Mouse (Mus musculus) liver, embryonic 12.5 days (tissue): ENCODE data around the gene 1700029P11Rik. TPM values are rescaled to one million over a fixed set of nuclear protein-coding genes. Genes with fewer than 3 reads are reported as not detected.
A peak's percentile ranks its signal among the peaks of the same experiment; 100 is the strongest.

Experiments used
- ATAC-seq: fragments of 200-750 bp; cut with Nextera tagmentation; 2 replicates; pipeline ENCODE4 v1.8.0; 2017; ENCODE audit warnings: moderate number of reproducible peaks, mild to moderate bottlenecking, moderate library complexity
- H3K27ac ChIP-seq: fragments of 300-500 bp; sonication (generic); 2 replicates; pipeline ENCODE4 v1.5.1; 2016; ENCODE audit warnings: mild to moderate bottlenecking
- H3K27me3 ChIP-seq: fragments of 300-500 bp; sonication (generic); replicated peaks from 2 replicates; pipeline ENCODE4 v1.6.1; 2016; ENCODE audit warnings: mild to moderate bottlenecking, moderate library complexity
- H3K36me3 ChIP-seq: fragments of 300-500 bp; sonication (generic); 2 replicates; pipeline ENCODE4 v1.6.1; 2016; ENCODE audit warnings: mild to moderate bottlenecking, moderate library complexity
- H3K4me1 ChIP-seq: fragments of 300-500 bp; sonication (generic); 2 replicates; pipeline ENCODE4 v1.6.1; 2016
- H3K4me2 ChIP-seq: fragments of 300-500 bp; sonication (generic); 2 replicates; pipeline ENCODE4 v1.6.1; 2016; ENCODE audit warnings: mild to moderate bottlenecking, moderate library complexity
- H3K4me3 ChIP-seq: fragments of 300-500 bp; sonication (generic); 2 replicates; pipeline ENCODE4 v1.5.1; 2016; ENCODE audit warnings: mild to moderate bottlenecking, moderate library complexity
- H3K9ac ChIP-seq: fragments of 300-500 bp; sonication (generic); 2 replicates; pipeline ENCODE4 v1.6.1; 2016; ENCODE audit warnings: mild to moderate bottlenecking, moderate library complexity
- H3K9me3 ChIP-seq: fragments of 300-500 bp; sonication (generic); replicated peaks from 2 replicates; pipeline ENCODE4 v1.6.1; 2016; ENCODE audit warnings: mild to moderate bottlenecking, moderate library complexity
- WGBS: fragments of 180-500 bp; shearing (Covaris S2); methylation state at CpG from one replicate; pipeline ENCODE4 v1.1.7; 2016; ENCODE audit not compliant: insufficient replicate concordance; 5-methylcytosine and 5-hydroxymethylcytosine counted together
- polyA plus RNA-seq: library from polyadenylated mRNA; unstranded; fragments of >200 nt; fragmentation: Nextera tagmentation; extraction: Ambion mirVana; gene quantifications from 2 replicates; pipeline ENCODE4 v1.2.1, GENCODE M21; 2016

1700029P11Rik gene
- not detected in 2 replicates for polyA plus RNA-seq

- Histone ChIP-seq H3K27me3 (peaks cover 5% of the 10 kb centered on the region; the same call in 1 of the 2 replicates), H3K27ac (no peak within 1 kb of the TSS), H3K4me2 (no peak within 1 kb of the TSS), H3K36me3 (peaks cover under 1% of the 10 kb centered on the region; the same call in 1 of the 2 replicates), H3K4me3 (no peak within 1 kb of the TSS), H3K9ac (no peak within 1 kb of the TSS), H3K9me3 (peaks cover 4% of the 10 kb centered on the region; the same call in 1 of the 2 replicates), H3K4me1 (peaks cover 5% of the 10 kb centered on the region; the same call in 1 of the 2 replicates)
- 81% methylated on average over 23 of the region's 23 CpGs for WGBS
- ATAC-seq = no peak
Measured at GRCm38 (mm10) chr15:81980321-81980720, at the start of gene 1700029P11Rik. 1700029P11Rik (plus strand) TSS chr15:81980540.

- Histone ChIP-seq H3K27me3 (peaks cover 49% of the 10 kb centered on the region), H3K4me3 (no peak overlapping the region), H3K27ac (no peak overlapping the region), H3K4me1 (peaks cover 27% of the 10 kb centered on the region; the same call in 1 of the 2 replicates), H3K9ac (no peak overlapping the region), H3K4me2 (no peak overlapping the region), H3K9me3 (no peaks in the 10 kb centered on the region), H3K36me3 (no peaks in the 10 kb centered on the region)
- WGBS = 33% methylated on average over 12 of the region's 12 CpGs
- no peak for ATAC-seq
Measured at GRCm38 (mm10) chr15:81932951-81933470, 47.3 kb upstream of the 1700029P11Rik start.

GRCm38 (mm10) chr15:81933986-81934385, 46.4 kb upstream of the 1700029P11Rik start:
- no peak overlapping the region for H3K4me2 ChIP-seq
- WGBS = 70% methylated on average over 1 of the region's 1 CpGs
- H3K9ac ChIP-seq = no peak overlapping the region

GRCm38 (mm10) chr15:81935869-81936637, 44.3 kb upstream of the 1700029P11Rik start:
- Histone ChIP-seq H3K27me3 (peaks cover 51% of the 10 kb centered on the region), H3K27ac (no peak overlapping the region; the same call in 1 of the 2 replicates), H3K9ac (no peak overlapping the region)

More at GRCm38 (mm10) chr15:81933986-81934385, 46.4 kb upstream of the 1700029P11Rik start:
- H3K27ac ChIP-seq = no peak overlapping the region
- H3K4me1 ChIP-seq = peaks cover 37% of the 10 kb centered on the region
- no peak for ATAC-seq
- H3K9me3 ChIP-seq = no peaks in the 10 kb centered on the region
- no peaks in the 10 kb centered on the region for H3K36me3 ChIP-seq
- H3K27me3 ChIP-seq = peaks cover 51% of the 10 kb centered on the region
- H3K4me3 ChIP-seq = no peak overlapping the region

GRCm38 (mm10) chr15:81936679-81937078, 43.7 kb upstream of the 1700029P11Rik start, which contains the start of gene Csdc2:
Csdc2 (plus strand) TSS chr15:81936759.
- Histone ChIP-seq H3K36me3 (no peaks in the 10 kb centered on the region), H3K27me3 (peaks cover 51% of the 10 kb centered on the region), H3K9ac (no peak within 1 kb of the TSS), H3K4me1 (peaks cover 54% of the 10 kb centered on the region), H3K27ac (no peak within 1 kb of the TSS; the same call in 1 of the 2 replicates), H3K4me2 (peak within 1 kb of the TSS; percentile 46), H3K4me3 (peak within 1 kb of the TSS; percentile 26), H3K9me3 (no peaks in the 10 kb centered on the region)
- 0 out of 2 replicates have a peak, but pooled peaks have one; percentile 14 for ATAC-seq
- 10% methylated on average over 12 of the region's 12 CpGs for WGBS

More at GRCm38 (mm10) chr15:81935869-81936637, 44.3 kb upstream of the 1700029P11Rik start:
- H3K4me3 ChIP-seq = peak overlapping the region; percentile 26; the same call in 1 of the 2 replicates
- 43% methylated on average over 7 of the region's 7 CpGs for WGBS
- peak overlapping the region; percentile 46 for H3K4me2 ChIP-seq
- H3K4me1 ChIP-seq = peaks cover 54% of the 10 kb centered on the region
- ATAC-seq = no peak
- no peaks in the 10 kb centered on the region for H3K9me3 ChIP-seq
- H3K36me3 ChIP-seq = no peaks in the 10 kb centered on the region

- peaks cover 47% of the 10 kb centered on the region for H3K27me3 ChIP-seq
- H3K27ac ChIP-seq = no peak overlapping the region
- H3K4me2 ChIP-seq = peak overlapping the region; percentile 46
- no peaks in the 10 kb centered on the region for H3K9me3 ChIP-seq
- no peaks in the 10 kb centered on the region for H3K36me3 ChIP-seq
- H3K4me1 ChIP-seq = peaks cover 59% of the 10 kb centered on the region
- H3K4me3 ChIP-seq = peak overlapping the region; percentile 26
- 16% methylated on average over 19 of the region's 19 CpGs for WGBS
- no peak overlapping the region for H3K9ac ChIP-seq
- ATAC-seq = no peak
Measured at GRCm38 (mm10) chr15:81937098-81937972, 43.0 kb upstream of the 1700029P11Rik start.

GRCm38 (mm10) chr15:81938246-81938645, 42.1 kb upstream of the 1700029P11Rik start:
- Histone ChIP-seq H3K4me2 (no peak overlapping the region), H3K36me3 (no peaks in the 10 kb centered on the region), H3K27me3 (peaks cover 43% of the 10 kb centered on the region), H3K4me3 (no peak overlapping the region), H3K27ac (no peak overlapping the region; the same call in 1 of the 2 replicates), H3K4me1 (peaks cover 54% of the 10 kb centered on the region), H3K9ac (no peak overlapping the region), H3K9me3 (no peaks in the 10 kb centered on the region)
- WGBS = 33% methylated on average over 2 of the region's 2 CpGs
- ATAC-seq = peak; percentile 20; the same call in 1 of the 2 replicates

GRCm38 (mm10) chr15:81939157-81939715, 41.1 kb upstream of the 1700029P11Rik start:
- ATAC-seq = no peak
- WGBS = 82% methylated on average over 10 of the region's 10 CpGs

GRCm38 (mm10) chr15:81939774-81940173, 40.6 kb upstream of the 1700029P11Rik start:
- no peaks in the 10 kb centered on the region for H3K36me3 ChIP-seq
- 47% methylated on average over 4 of the region's 4 CpGs for WGBS
- H3K27me3 ChIP-seq = peaks cover 35% of the 10 kb centered on the region
- H3K4me2 ChIP-seq = no peak overlapping the region
- no peak overlapping the region; the same call in 1 of the 2 replicates for H3K27ac ChIP-seq
- H3K9ac ChIP-seq = peak overlapping the region; percentile 17; the same call in 1 of the 2 replicates
- no peak overlapping the region for H3K4me3 ChIP-seq
- H3K4me1 ChIP-seq = peaks cover 52% of the 10 kb centered on the region
- H3K9me3 ChIP-seq = no peaks in the 10 kb centered on the region
- ATAC-seq = peak; percentile 62

More at GRCm38 (mm10) chr15:81939157-81939715, 41.1 kb upstream of the 1700029P11Rik start:
- Histone ChIP-seq H3K4me2 (no peak overlapping the region), H3K27ac (no peak overlapping the region; the same call in 1 of the 2 replicates), H3K4me3 (no peak overlapping the region), H3K9me3 (no peaks in the 10 kb centered on the region), H3K36me3 (no peaks in the 10 kb centered on the region), H3K9ac (no peak overlapping the region), H3K4me1 (peaks cover 52% of the 10 kb centered on the region), H3K27me3 (peaks cover 36% of the 10 kb centered on the region)

- no peak overlapping the region for H3K4me2 ChIP-seq
- peak overlapping the region; percentile 17; the same call in 1 of the 2 replicates for H3K9ac ChIP-seq
- 76% methylated on average over 5 of the region's 5 CpGs for WGBS
- H3K27ac ChIP-seq = 0 out of 2 replicates have a peak overlapping the region, but pooled peaks have one; percentile 11
- H3K27me3 ChIP-seq = peaks cover 33% of the 10 kb centered on the region
- H3K4me1 ChIP-seq = peaks cover 52% of the 10 kb centered on the region
- no peak for ATAC-seq
- H3K36me3 ChIP-seq = no peaks in the 10 kb centered on the region
- H3K4me3 ChIP-seq = no peak overlapping the region
- H3K9me3 ChIP-seq = no peaks in the 10 kb centered on the region
Measured at GRCm38 (mm10) chr15:81940219-81940618, 40.1 kb upstream of the 1700029P11Rik start.

GRCm38 (mm10) chr15:81941010-81941409, 39.3 kb upstream of the 1700029P11Rik start:
- Histone ChIP-seq H3K9me3 (no peaks in the 10 kb centered on the region), H3K27ac (no peak overlapping the region), H3K4me2 (no peak overlapping the region), H3K36me3 (no peaks in the 10 kb centered on the region), H3K27me3 (peaks cover 28% of the 10 kb centered on the region), H3K4me3 (no peak overlapping the region), H3K4me1 (peaks cover 52% of the 10 kb centered on the region), H3K9ac (no peak overlapping the region)
- WGBS = 78% methylated on average over 2 of the region's 2 CpGs
- ATAC-seq = no peak
